In the genomic region with DNA sequence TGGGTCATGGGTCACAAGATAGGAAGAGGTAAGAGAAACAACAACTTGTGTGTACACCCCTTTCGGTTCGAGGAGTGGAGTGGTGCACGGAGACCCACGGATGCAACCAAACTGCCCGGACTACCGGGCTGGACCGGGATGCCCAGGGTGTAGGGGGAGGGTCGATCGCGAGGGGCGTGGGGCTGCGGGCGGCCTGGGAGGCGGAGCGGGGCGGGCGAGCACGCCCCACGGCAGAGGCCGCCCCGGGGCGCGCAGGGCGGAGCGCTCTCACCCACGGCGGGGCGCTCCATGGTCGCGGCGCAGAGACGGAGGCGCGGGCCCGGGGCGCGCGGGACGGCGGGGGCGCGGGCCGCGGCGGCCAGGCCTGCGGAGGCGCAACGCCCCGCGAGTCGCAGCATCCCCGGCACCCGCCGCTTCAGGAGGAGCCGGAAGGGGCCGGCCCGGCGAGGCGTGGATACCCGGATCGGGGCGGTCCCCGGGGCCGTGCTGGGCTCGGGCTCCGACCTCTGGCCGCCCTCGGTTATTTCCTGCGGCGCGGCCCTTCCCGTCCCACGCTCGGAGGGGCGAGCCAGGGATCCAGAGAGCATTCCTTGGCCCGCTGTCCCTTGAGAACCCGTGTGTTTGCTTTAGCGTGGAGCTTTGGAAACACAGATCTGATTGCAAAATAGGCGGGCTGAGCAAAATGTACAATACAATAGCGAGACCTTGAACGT, we compare ENCODE assay signal across 8 mouse cellular contexts. TPM values are rescaled to one million over a fixed set of nuclear protein-coding genes. Genes with fewer than 3 reads are reported as not detected.
DNase-seq lines count a peak whose midpoint lies in the region; ATAC-seq and TF ChIP-seq lines count a peak whose summit lies in the region.

No protein-coding gene starts in this region.

- no peaks in the 10 kb centered on the region for H3K9me3 ChIP-seq in MEL (replicated peaks; ENCODE audit: insufficient read depth, low read length)
- H3K9me3 ChIP-seq in lung, embryonic 16.5 days (ENCODE audit: control insufficient read depth, low read length) = no peaks in the 10 kb centered on the region

- under 1% methylated on average over 37 of the region's 81 CpGs for WGBS in lung, embryonic 16.5 days
- under 1% methylated on average over 80 of the region's 81 CpGs for WGBS in thymus, adult 2 months

- ATAC-seq in lung, embryonic 16.5 days (ENCODE audit: low read depth) = peak; percentile 97

- H3K36me3 ChIP-seq in MEL (ENCODE audit: control insufficient read depth in 1 of 2, insufficient read depth in 2 of 2, low read length in 2 of 2) = peaks cover 0 to 8% of the 10 kb centered on the region in 2 experiments; a peak in 2 of 4 replicates
- no peaks in the 10 kb centered on the region for H3K36me3 ChIP-seq in lung, embryonic 16.5 days (ENCODE audit: control insufficient read depth, insufficient read depth, low read length)
- H3K36me3 ChIP-seq in thymus, adult 2 months (ENCODE audit: control insufficient read depth, insufficient read depth, low read length) = no peaks in the 10 kb centered on the region

- H3K27ac ChIP-seq in MEL (ENCODE audit: control insufficient read depth, low read depth, low read length) = peak overlapping the region; percentile 35; the same call in 1 of the 2 replicates
- H3K27ac ChIP-seq in lung, embryonic 16.5 days (ENCODE audit: low read length) = peak overlapping the region; percentile 96
- H3K27ac ChIP-seq in thymus, adult 2 months (ENCODE audit: control insufficient read depth, insufficient read depth, low read length) = no peak overlapping the region

- H3K4me1 ChIP-seq in MEL (ENCODE audit: control insufficient read depth in 1 of 2, insufficient read depth in 2 of 2, low read length in 2 of 2) = peaks cover 0 to 11% of the 10 kb centered on the region in 2 experiments; a peak in 2 of 4 replicates
- peaks cover 14% of the 10 kb centered on the region for H3K4me1 ChIP-seq in lung, embryonic 16.5 days (replicated peaks; ENCODE audit: control insufficient read depth, insufficient read depth, low read length)
- 0 out of 2 replicates have a peak, but pooled peaks cover 2% of the 10 kb centered on the region for H3K4me1 ChIP-seq in thymus, adult 2 months (replicated peaks; ENCODE audit: control insufficient read depth, insufficient read depth, low read length)

- no peaks in the 10 kb centered on the region for H3K27me3 ChIP-seq in MEL (ENCODE audit: control insufficient read depth in 1 of 2, insufficient read depth in 2 of 2, low read length in 2 of 2)
- H3K27me3 ChIP-seq in lung, embryonic 16.5 days (ENCODE audit: control insufficient read depth, insufficient read depth, low read depth, low read length) = no peaks in the 10 kb centered on the region
- H3K27me3 ChIP-seq in thymus, adult 2 months (ENCODE audit: control insufficient read depth, insufficient read depth, low read length) = no peaks in the 10 kb centered on the region

- peak overlapping the region; percentile 79 for H3K9ac ChIP-seq in MEL (ENCODE audit: control insufficient read depth, low read depth, low read length, poor library complexity, severe bottlenecking)
- peak overlapping the region; percentile 82 for H3K9ac ChIP-seq in lung, embryonic 16.5 days (ENCODE audit: low read length)

- no peak for TF ChIP-seq CTCF in MEL (IDR thresholded peaks at IDR 0.05 in 2 of 3, conservative IDR thresholded peaks at IDR 0.05 in 1 of 3; ENCODE audit: control insufficient read depth in 1 of 3, insufficient read depth in 1 of 3, low read depth in 2 of 3, low read length in 3 of 3, poor library complexity in 1 of 3, severe bottlenecking in 1 of 3)
- TF ChIP-seq CTCF in thymus, adult 2 months (IDR thresholded peaks at IDR 0.05; ENCODE audit: borderline replicate concordance, control insufficient read depth, extremely low read depth, insufficient read depth, low read length, poor library complexity) = no peak

- peak overlapping the region; percentile 81 to 91 for H3K4me3 ChIP-seq in MEL (ENCODE audit: control insufficient read depth in 1 of 2, insufficient read depth in 1 of 2, low read depth in 2 of 2, low read length in 2 of 2)
- H3K4me3 ChIP-seq in lung, embryonic 16.5 days (ENCODE audit: low read length) = peak overlapping the region; percentile 74
- peak overlapping the region; percentile 83 for H3K4me3 ChIP-seq in thymus, adult 2 months (ENCODE audit: control insufficient read depth, insufficient read depth, low read length)

- H3K4me2 ChIP-seq in lung, embryonic 16.5 days (ENCODE audit: low read depth, low read length) = peak overlapping the region; percentile 73

- TF ChIP-seq POLR2A in MEL (IDR thresholded peaks at IDR 0.05; ENCODE audit: control insufficient read depth in 1 of 2, insufficient read depth in 1 of 2, low read depth in 1 of 2, low read length in 2 of 2, poor library complexity in 1 of 2) = peak; percentile 58 to 59; a peak in 2 of 4 replicates
- no peak for TF ChIP-seq POLR2A in thymus, adult 2 months (IDR thresholded peaks at IDR 0.05; ENCODE audit: control insufficient read depth, extremely low read depth, insufficient read depth, low read length, poor library complexity)

- H3K79me2 ChIP-seq in MEL (ENCODE audit: control insufficient read depth, insufficient read depth, low read length, poor library complexity) = peaks cover 2% of the 10 kb centered on the region; the same call in 1 of the 2 replicates

- peak; percentile 68 for DNase-seq in MEL (ENCODE audit: low read depth, low spot score)
- DNase-seq in cerebellum, adult 9-10 months = peak; percentile 77
- DNase-seq in forelimb bud, embryonic 11.5 days (ENCODE audit: low read depth, low spot score) = peak; percentile 64
- peak; percentile 93 for DNase-seq in heart, postnatal 4 days
- peak; percentile 82 for DNase-seq in layer of hippocampus, adult 9-11 months
- DNase-seq in ovary, adult 18-20 months (ENCODE audit: low spot score) = peak; percentile 85
- DNase-seq in thymus, adult 2 months = peak; percentile 71

- no peak for TF ChIP-seq EP300 in MEL (IDR thresholded peaks at IDR 0.05; ENCODE audit: low read depth in 1 of 2, low read length in 2 of 2)

- no peak for TF ChIP-seq RAD21 in MEL (IDR thresholded peaks at IDR 0.05; ENCODE audit: low read depth, low read length)

TF ChIP-seq in MEL, 35 proteins besides CTCF, POLR2A, EP300 and RAD21:
- TF ChIP-seq ZC3H11A (IDR thresholded peaks at IDR 0.05; ENCODE audit: low read depth, low read length) (no peak), MYB (IDR thresholded peaks at IDR 0.05; ENCODE audit: low read depth, low read length) (no peak), POLR2AphosphoS5 (IDR thresholded peaks at IDR 0.05; ENCODE audit: borderline replicate concordance, low read depth, low read length) (no peak), SIN3A (IDR thresholded peaks at IDR 0.05; ENCODE audit: low read length) (peak; percentile 39; the same call in 1 of the 2 replicates), CHD1 (IDR thresholded peaks at IDR 0.05; ENCODE audit: low read depth, low read length) (no peak), MEF2A (IDR thresholded peaks at IDR 0.05; ENCODE audit: extremely low read depth, insufficient replicate concordance, low read depth, low read length, poor library complexity, severe bottlenecking) (no peak), TBP (IDR thresholded peaks at IDR 0.05; ENCODE audit: low read depth, low read length) (no peak), SMC3 (IDR thresholded peaks at IDR 0.05; ENCODE audit: low read depth, low read length) (no peak), CHD2 (IDR thresholded peaks at IDR 0.05; ENCODE audit: low read length) (no peak), MAFK (IDR thresholded peaks at IDR 0.05; ENCODE audit: borderline replicate concordance, low read depth, low read length) (no peak), GABPA (IDR thresholded peaks at IDR 0.05; ENCODE audit: low read depth, low read length) (no peak), MAZ (IDR thresholded peaks at IDR 0.05; ENCODE audit: low read depth, low read length) (peak; percentile 29; the same call in 1 of the 2 replicates), JUND (IDR thresholded peaks at IDR 0.05; ENCODE audit: low read depth, low read length) (no peak), TCF12 (IDR thresholded peaks at IDR 0.05; ENCODE audit: low read depth, low read length) (no peak), NRF1 (IDR thresholded peaks at IDR 0.05; ENCODE audit: insufficient read depth, low read depth, low read length, poor library complexity, severe bottlenecking) (no peak), ZMIZ1 (IDR thresholded peaks at IDR 0.05; ENCODE audit: low read depth, low read length) (no peak), MXI1 (IDR thresholded peaks at IDR 0.05; ENCODE audit: low read depth, low read length) (peak; percentile 55), HCFC1 (IDR thresholded peaks at IDR 0.05; ENCODE audit: low read depth, low read length) (peak; percentile 43; the same call in 1 of the 2 replicates), NELFE (IDR thresholded peaks at IDR 0.05; ENCODE audit: low read depth, low read length) (peak; percentile 64), MAX (IDR thresholded peaks at IDR 0.05; ENCODE audit: low read length) (no peak), ZKSCAN1 (IDR thresholded peaks at IDR 0.05; ENCODE audit: low read depth, low read length) (no peak), ELF1 (IDR thresholded peaks at IDR 0.05; ENCODE audit: low read depth, low read length) (0 out of 2 replicates have a peak, but pooled peaks have one; percentile 44), ZNF384 (IDR thresholded peaks at IDR 0.05; ENCODE audit: low read depth, low read length) (no peak)

RNA-seq across cellular contexts. Expression of gene Akap7, which starts 10.9 kb away (rescaled TPM):
- total RNA-seq in MEL (2012; rRNA removed) = 1.9 and 2.9 TPM in 2 replicates
- 1 to 10 TPM in 1 of 2 experiments, not detected in 1; 7.7 TPM for polyA plus RNA-seq in MEL (2012; ENCODE audit: insufficient read depth in 1 of 2, insufficient read length in 2 of 2, low read depth in 1 of 2, low replicate concordance in 2 of 2, missing spikeins in 1 of 2)
- 10 to 100 TPM; 48.1 to 52.5 TPM for total RNA-seq in heart, postnatal 4 days (2021)
- 18.9 and 20.1 TPM in 2 replicates for polyA plus RNA-seq in lung, embryonic 16.5 days (2015; fragmentation: Nextera tagmentation; extraction: Ambion mirVana)
- polyA plus RNA-seq in thymus, adult 2 months (2012; rRNA removed) = 0.73 and 1.8 TPM in 2 replicates
